Mouse (Mus musculus): ENCODE results near the gene Fam83g. TPM values are rescaled to one million over a fixed set of nuclear protein-coding genes. Genes with fewer than 3 reads are reported as not detected.

The Fam83g gene
- polyA plus RNA-seq, 1 experiment: 0.46 TPM

GRCm38 (mm10) chr11:61660001-61660400 is 23.9 kb upstream of the Fam83g start:
- H3K4me3 ChIP-seq (ENCODE audit: insufficient read depth, low read length): no peak overlapping the region
- no peak overlapping the region for H3K27ac ChIP-seq (ENCODE audit: insufficient read depth, low read length)
- TF ChIP-seq POLR2A (IDR thresholded peaks at IDR 0.05; ENCODE audit: low read depth, low read length) (no peak), CTCF (IDR thresholded peaks at IDR 0.05; ENCODE audit: borderline replicate concordance, insufficient read depth, low read length) (no peak)
- no peaks in the 10 kb centered on the region for H3K4me1 ChIP-seq (ENCODE audit: control insufficient read depth, insufficient read depth, low read length)

GRCm38 (mm10) chr11:61660806-61661392 is 23.0 kb upstream of the Fam83g start:
- Histone ChIP-seq H3K4me3 (ENCODE audit: insufficient read depth, low read length) (no peak overlapping the region), H3K4me1 (ENCODE audit: control insufficient read depth, insufficient read depth, low read length) (no peaks in the 10 kb centered on the region), H3K27ac (ENCODE audit: insufficient read depth, low read length) (no peak overlapping the region)
- no peak for TF ChIP-seq POLR2A (IDR thresholded peaks at IDR 0.05; ENCODE audit: low read depth, low read length)
- TF ChIP-seq CTCF (IDR thresholded peaks at IDR 0.05; ENCODE audit: borderline replicate concordance, insufficient read depth, low read length): no peak

- no peaks in the 10 kb centered on the region for H3K4me1 ChIP-seq (ENCODE audit: control insufficient read depth, insufficient read depth, low read length)
- TF ChIP-seq CTCF (IDR thresholded peaks at IDR 0.05; ENCODE audit: borderline replicate concordance, insufficient read depth, low read length) (no peak), POLR2A (IDR thresholded peaks at IDR 0.05; ENCODE audit: low read depth, low read length) (no peak)
- H3K27ac ChIP-seq (ENCODE audit: insufficient read depth, low read length): no peak overlapping the region
- H3K4me3 ChIP-seq (ENCODE audit: insufficient read depth, low read length): no peak overlapping the region
These were observed 21.7 kb upstream of the Fam83g start for GRCm38 (mm10) chr11:61662189-61662588.

- Histone ChIP-seq H3K4me1 (ENCODE audit: control insufficient read depth, insufficient read depth, low read length) (no peaks in the 10 kb centered on the region), H3K27ac (ENCODE audit: insufficient read depth, low read length) (no peak overlapping the region), H3K4me3 (ENCODE audit: insufficient read depth, low read length) (no peak overlapping the region)
- TF ChIP-seq POLR2A (IDR thresholded peaks at IDR 0.05; ENCODE audit: low read depth, low read length) (no peak), CTCF (IDR thresholded peaks at IDR 0.05; ENCODE audit: borderline replicate concordance, insufficient read depth, low read length) (no peak)
These were observed 18.5 kb upstream of the Fam83g start for GRCm38 (mm10) chr11:61665401-61665800.

GRCm38 (mm10) chr11:61665991-61666799 is 17.7 kb upstream of the Fam83g start:
- no peaks in the 10 kb centered on the region for H3K4me1 ChIP-seq (ENCODE audit: control insufficient read depth, insufficient read depth, low read length)
- no peak overlapping the region for H3K27ac ChIP-seq (ENCODE audit: insufficient read depth, low read length)
- TF ChIP-seq CTCF (IDR thresholded peaks at IDR 0.05; ENCODE audit: borderline replicate concordance, insufficient read depth, low read length): peak; percentile 74; the same call in 1 of the 2 replicates
- TF ChIP-seq POLR2A (IDR thresholded peaks at IDR 0.05; ENCODE audit: low read depth, low read length): no peak
- H3K4me3 ChIP-seq (ENCODE audit: insufficient read depth, low read length): no peak overlapping the region

GRCm38 (mm10) chr11:61667248-61667647 is 16.6 kb upstream of the Fam83g start:
- no peaks in the 10 kb centered on the region for H3K4me1 ChIP-seq (ENCODE audit: control insufficient read depth, insufficient read depth, low read length)
- TF ChIP-seq POLR2A (IDR thresholded peaks at IDR 0.05; ENCODE audit: low read depth, low read length): no peak
- TF ChIP-seq CTCF (IDR thresholded peaks at IDR 0.05; ENCODE audit: borderline replicate concordance, insufficient read depth, low read length): no peak
- H3K4me3 ChIP-seq (ENCODE audit: insufficient read depth, low read length): no peak overlapping the region
- H3K27ac ChIP-seq (ENCODE audit: insufficient read depth, low read length): no peak overlapping the region

- no peak overlapping the region for H3K4me3 ChIP-seq (ENCODE audit: insufficient read depth, low read length)
- H3K27ac ChIP-seq (ENCODE audit: insufficient read depth, low read length): no peak overlapping the region
- TF ChIP-seq CTCF (IDR thresholded peaks at IDR 0.05; ENCODE audit: borderline replicate concordance, insufficient read depth, low read length) (no peak), POLR2A (IDR thresholded peaks at IDR 0.05; ENCODE audit: low read depth, low read length) (no peak)
- no peaks in the 10 kb centered on the region for H3K4me1 ChIP-seq (ENCODE audit: control insufficient read depth, insufficient read depth, low read length)
These were observed 16.1 kb upstream of the Fam83g start for GRCm38 (mm10) chr11:61667782-61668181.

GRCm38 (mm10) chr11:61669492-61670490 is 14.1 kb upstream of the Fam83g start:
- TF ChIP-seq POLR2A (IDR thresholded peaks at IDR 0.05; ENCODE audit: low read depth, low read length) (no peak), CTCF (IDR thresholded peaks at IDR 0.05; ENCODE audit: borderline replicate concordance, insufficient read depth, low read length) (no peak)
- H3K4me1 ChIP-seq (ENCODE audit: control insufficient read depth, insufficient read depth, low read length): no peaks in the 10 kb centered on the region

GRCm38 (mm10) chr11:61671781-61672383 is 12.0 kb upstream of the Fam83g start:
- Histone ChIP-seq H3K27ac (ENCODE audit: insufficient read depth, low read length) (no peak overlapping the region), H3K4me3 (ENCODE audit: insufficient read depth, low read length) (no peak overlapping the region), H3K4me1 (ENCODE audit: control insufficient read depth, insufficient read depth, low read length) (no peaks in the 10 kb centered on the region)
- TF ChIP-seq POLR2A (IDR thresholded peaks at IDR 0.05; ENCODE audit: low read depth, low read length) (no peak), CTCF (IDR thresholded peaks at IDR 0.05; ENCODE audit: borderline replicate concordance, insufficient read depth, low read length) (no peak)

More at GRCm38 (mm10) chr11:61669492-61670490, 14.1 kb upstream of the Fam83g start:
- Histone ChIP-seq H3K27ac (ENCODE audit: insufficient read depth, low read length) (no peak overlapping the region), H3K4me3 (ENCODE audit: insufficient read depth, low read length) (no peak overlapping the region)

Measured in embryonic fibroblast, embryonic 13.5 days (primary cell).